Mouse (Mus musculus): ENCODE results near the gene Cep57l1. TPM values are rescaled to one million over a fixed set of nuclear protein-coding genes. Genes with fewer than 3 reads are reported as not detected.
A peak's percentile ranks its signal among the peaks of the same experiment; 100 is the strongest.

Cep57l1 gene
- 21.2 and 22.1 TPM in 2 replicates for polyA plus RNA-seq (2015; fragmentation: Nextera tagmentation; extraction: Ambion mirVana)

DNA sequence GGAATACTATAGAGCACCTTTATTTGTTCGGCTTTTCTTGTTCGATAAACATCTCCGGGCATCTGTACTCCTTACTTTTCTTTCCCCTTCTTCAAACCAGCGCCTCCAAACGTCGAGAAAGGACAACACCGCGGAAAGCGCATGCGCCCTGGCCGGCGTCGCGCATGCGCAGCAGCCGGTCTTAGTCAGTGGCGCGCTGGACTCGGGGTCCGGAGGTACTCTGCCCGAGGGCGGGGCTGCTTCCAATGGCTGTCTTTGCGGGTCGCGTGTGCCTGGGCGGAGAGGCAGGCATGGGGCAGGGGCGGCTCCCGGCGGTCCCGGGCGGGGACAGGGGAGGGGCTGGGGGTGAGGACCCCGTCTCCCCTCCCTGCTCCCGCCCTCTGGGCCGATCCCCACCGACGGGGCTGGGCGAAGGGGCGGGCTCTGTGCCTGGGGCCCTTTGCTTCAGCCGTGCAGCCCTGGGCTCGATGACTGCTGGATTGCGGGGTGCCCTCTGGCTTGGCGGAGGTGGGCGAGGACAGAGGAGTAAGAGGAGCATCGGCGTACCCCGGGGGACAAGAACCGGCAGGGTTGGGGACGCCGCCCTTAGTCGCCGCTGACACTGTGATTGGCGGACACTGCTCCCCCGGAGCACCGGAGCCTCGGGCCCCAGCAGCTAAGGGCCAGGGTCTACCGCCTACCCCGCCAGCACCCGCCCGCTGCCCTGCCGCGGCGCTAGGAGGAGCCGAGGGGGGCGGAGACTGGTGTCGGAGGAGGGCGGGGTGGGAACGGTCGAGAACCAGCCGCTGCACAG is at the start of gene Cep57l1, which contains the start of gene Sesn1:
TSS of gene Cep57l1 (minus strand) at position 101 of the 793 bp plus-strand sequence.
TSS of gene Sesn1 (plus strand) at position 165 of the 793 bp plus-strand sequence.
- WGBS: under 1% methylated on average over 67 of the region's 69 CpGs

GRCm38 (mm10) chr10:41848721-41849120 is 39.0 kb upstream of the Cep57l1 start:
- no peak for ATAC-seq (ENCODE audit: insufficient read depth, low FRiP score, low read depth)
- 88% methylated on average over 2 of the region's 2 CpGs for WGBS
- Histone ChIP-seq H3K27me3 (replicated peaks) (no peaks in the 10 kb centered on the region), H3K9me3 (no peaks in the 10 kb centered on the region), H3K9ac (no peak overlapping the region), H3K4me1 (no peaks in the 10 kb centered on the region), H3K27ac (no peak overlapping the region), H3K4me2 (no peak overlapping the region), H3K36me3 (0 out of 2 replicates have a peak, but pooled peaks cover 3% of the 10 kb centered on the region), H3K4me3 (replicated peaks) (no peak overlapping the region)

More for the DNA sequence above, at the start of gene Cep57l1, which contains the start of gene Sesn1:
- Histone ChIP-seq H3K36me3 (no peaks in the 10 kb centered on the region), H3K27me3 (replicated peaks) (no peaks in the 10 kb centered on the region), H3K9ac (peak within 1 kb of the TSS; percentile 39), H3K9me3 (no peaks in the 10 kb centered on the region), H3K4me2 (peak within 1 kb of the TSS; percentile 83), H3K4me3 (replicated peaks) (peak within 1 kb of the TSS; percentile 58), H3K27ac (peak within 1 kb of the TSS; percentile 95), H3K4me1 (peaks cover 10% of the 10 kb centered on the region; the same call in 1 of the 2 replicates)
- ATAC-seq (ENCODE audit: insufficient read depth, low FRiP score, low read depth): peak; percentile 96

GRCm38 (mm10) chr10:41847737-41848136 is 38.1 kb upstream of the Cep57l1 start:
- no peaks in the 10 kb centered on the region for H3K27me3 ChIP-seq (replicated peaks)
- H3K4me2 ChIP-seq: no peak overlapping the region
- H3K9ac ChIP-seq: no peak overlapping the region
- no peaks in the 10 kb centered on the region for H3K4me1 ChIP-seq
- ATAC-seq (ENCODE audit: insufficient read depth, low FRiP score, low read depth): no peak
- H3K4me3 ChIP-seq (replicated peaks): no peak overlapping the region
- 0 out of 2 replicates have a peak, but pooled peaks cover 3% of the 10 kb centered on the region for H3K36me3 ChIP-seq
- H3K27ac ChIP-seq: no peak overlapping the region
- no peaks in the 10 kb centered on the region for H3K9me3 ChIP-seq
- 95% methylated on average over 8 of the region's 8 CpGs for WGBS

- Histone ChIP-seq H3K27ac (no peak overlapping the region), H3K36me3 (no peaks in the 10 kb centered on the region), H3K4me1 (no peaks in the 10 kb centered on the region), H3K9me3 (no peaks in the 10 kb centered on the region), H3K27me3 (replicated peaks) (no peaks in the 10 kb centered on the region), H3K4me2 (no peak overlapping the region), H3K4me3 (replicated peaks) (no peak overlapping the region), H3K9ac (no peak overlapping the region)
- ATAC-seq (ENCODE audit: insufficient read depth, low FRiP score, low read depth): no peak
- 63% methylated on average over 4 of the region's 4 CpGs for WGBS
Observed at GRCm38 (mm10) chr10:41838911-41839310, 29.2 kb upstream of the Cep57l1 start.

DNA sequence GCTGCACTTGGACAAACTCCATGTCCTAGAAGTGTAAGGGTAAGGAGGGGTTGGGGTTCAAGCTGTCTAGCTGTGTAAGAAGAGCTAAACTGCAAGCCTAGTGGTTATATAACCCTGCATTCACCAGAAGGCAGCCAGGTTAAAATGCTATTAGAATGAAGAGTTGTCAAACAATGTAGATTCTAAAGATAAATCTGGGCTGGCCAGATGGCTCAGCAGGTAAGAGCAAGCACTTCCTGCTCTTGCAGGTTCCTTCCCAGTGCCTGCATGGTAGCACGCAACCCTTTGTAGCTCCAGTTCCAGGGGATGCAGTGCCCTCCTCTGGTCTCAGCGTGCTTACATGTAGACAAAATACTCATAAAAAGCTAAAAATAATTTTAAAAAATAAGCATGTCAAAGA is 24.5 kb upstream of the Cep57l1 start:
- Histone ChIP-seq H3K36me3 (no peaks in the 10 kb centered on the region), H3K27ac (no peak overlapping the region), H3K4me2 (no peak overlapping the region), H3K27me3 (replicated peaks) (no peaks in the 10 kb centered on the region), H3K9ac (no peak overlapping the region), H3K4me1 (no peaks in the 10 kb centered on the region), H3K4me3 (replicated peaks) (no peak overlapping the region), H3K9me3 (no peaks in the 10 kb centered on the region)
- 78% methylated on average over 2 of the region's 2 CpGs for WGBS
- no peak for ATAC-seq (ENCODE audit: insufficient read depth, low FRiP score, low read depth)

DNA sequence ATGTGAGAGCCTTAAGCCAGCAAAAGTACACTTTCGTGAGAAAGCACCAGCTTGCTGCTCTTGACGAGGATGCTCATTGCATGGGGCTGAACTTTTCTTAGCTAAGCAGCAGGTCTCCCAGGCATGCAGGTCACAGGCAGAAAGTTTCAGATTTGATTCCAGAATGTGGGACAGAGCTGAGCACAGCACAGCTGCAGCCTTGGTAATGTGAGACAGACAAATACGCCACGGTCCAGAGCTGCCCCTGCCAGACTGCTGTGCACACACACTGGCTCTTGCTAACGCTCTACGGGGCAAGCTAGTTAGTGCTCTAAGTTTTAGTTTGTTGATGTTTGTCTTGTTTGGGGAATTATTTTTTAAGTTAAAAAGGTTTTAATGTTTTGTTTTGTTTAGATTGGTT is 22.5 kb upstream of the Cep57l1 start:
- H3K36me3 ChIP-seq: no peaks in the 10 kb centered on the region
- WGBS: 59% methylated on average over 6 of the region's 6 CpGs
- 0 out of 2 replicates have a peak overlapping the region, but pooled peaks have one; percentile 16 for H3K27ac ChIP-seq

DNA sequence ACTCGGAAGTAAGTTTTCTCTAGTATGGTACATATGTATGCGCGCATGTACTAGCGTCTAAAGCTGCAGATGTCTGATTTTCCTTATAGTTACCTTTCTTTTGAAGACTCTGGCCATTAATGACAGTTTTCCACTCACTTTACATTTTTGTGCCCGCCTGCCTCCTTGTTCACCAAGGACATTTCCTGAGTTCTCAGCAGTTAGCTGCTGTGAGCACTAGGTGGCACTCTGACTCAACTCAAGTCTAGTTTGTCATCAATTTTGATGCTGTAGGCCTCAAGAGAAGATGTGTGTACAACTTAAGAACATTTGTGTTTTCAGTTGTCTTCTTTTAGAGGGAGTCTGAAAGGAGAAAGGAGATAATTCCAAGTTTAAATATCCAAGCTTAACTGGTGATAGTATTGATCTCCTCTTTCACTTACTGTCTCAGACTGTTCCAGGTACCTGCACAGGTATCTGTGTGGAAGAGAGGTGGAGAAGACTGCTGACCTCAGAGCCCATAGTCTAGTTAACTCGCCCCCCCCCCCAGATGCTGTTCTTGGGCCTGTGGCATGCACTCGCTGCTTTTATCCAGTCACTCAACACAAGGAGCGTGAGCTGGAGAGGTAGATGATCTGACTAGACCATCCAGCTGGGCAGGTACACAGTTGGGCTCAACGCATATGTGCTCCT is 21.3 kb upstream of the Cep57l1 start:
- Histone ChIP-seq H3K9ac (no peak overlapping the region), H3K4me1 (no peaks in the 10 kb centered on the region), H3K4me3 (replicated peaks) (no peak overlapping the region), H3K27ac (no peak overlapping the region), H3K36me3 (no peaks in the 10 kb centered on the region), H3K27me3 (replicated peaks) (no peaks in the 10 kb centered on the region), H3K9me3 (no peaks in the 10 kb centered on the region), H3K4me2 (no peak overlapping the region)
- WGBS: 51% methylated on average over 9 of the region's 9 CpGs
- ATAC-seq (ENCODE audit: insufficient read depth, low FRiP score, low read depth): no peak

More for the DNA sequence above, 22.5 kb upstream of the Cep57l1 start:
- Histone ChIP-seq H3K27me3 (replicated peaks) (no peaks in the 10 kb centered on the region), H3K4me2 (no peak overlapping the region), H3K9ac (no peak overlapping the region), H3K4me1 (no peaks in the 10 kb centered on the region), H3K4me3 (replicated peaks) (no peak overlapping the region), H3K9me3 (no peaks in the 10 kb centered on the region)
- peak; percentile 56; the same call in 1 of the 2 replicates for ATAC-seq (ENCODE audit: insufficient read depth, low FRiP score, low read depth)

- Histone ChIP-seq H3K9ac (no peak overlapping the region), H3K4me3 (replicated peaks) (no peak overlapping the region), H3K4me2 (no peak overlapping the region), H3K27me3 (replicated peaks) (no peaks in the 10 kb centered on the region), H3K4me1 (no peaks in the 10 kb centered on the region), H3K36me3 (no peaks in the 10 kb centered on the region), H3K27ac (no peak overlapping the region), H3K9me3 (no peaks in the 10 kb centered on the region)
- ATAC-seq (ENCODE audit: insufficient read depth, low FRiP score, low read depth): no peak
- 66% methylated on average over 4 of the region's 4 CpGs for WGBS
Observed at GRCm38 (mm10) chr10:41830445-41830844, 20.8 kb upstream of the Cep57l1 start.

GRCm38 (mm10) chr10:41829980-41830379 is 20.3 kb upstream of the Cep57l1 start:
- Histone ChIP-seq H3K27me3 (replicated peaks) (no peaks in the 10 kb centered on the region), H3K4me2 (no peak overlapping the region), H3K27ac (no peak overlapping the region), H3K4me3 (replicated peaks) (no peak overlapping the region), H3K36me3 (no peaks in the 10 kb centered on the region), H3K9ac (no peak overlapping the region), H3K4me1 (no peaks in the 10 kb centered on the region), H3K9me3 (no peaks in the 10 kb centered on the region)
- 84% methylated on average over 2 of the region's 2 CpGs for WGBS
- ATAC-seq (ENCODE audit: insufficient read depth, low FRiP score, low read depth): no peak

GRCm38 (mm10) chr10:41829191-41829590 is 19.5 kb upstream of the Cep57l1 start:
- no peak overlapping the region for H3K9ac ChIP-seq
- H3K27ac ChIP-seq: no peak overlapping the region
- H3K9me3 ChIP-seq: no peaks in the 10 kb centered on the region
- WGBS: 69% methylated on average over 5 of the region's 5 CpGs
- ATAC-seq (ENCODE audit: insufficient read depth, low FRiP score, low read depth): no peak
- H3K27me3 ChIP-seq (replicated peaks): no peaks in the 10 kb centered on the region
- H3K36me3 ChIP-seq: no peaks in the 10 kb centered on the region
- H3K4me3 ChIP-seq (replicated peaks): no peak overlapping the region
- H3K4me2 ChIP-seq: no peak overlapping the region
- H3K4me1 ChIP-seq: no peaks in the 10 kb centered on the region

DNA sequence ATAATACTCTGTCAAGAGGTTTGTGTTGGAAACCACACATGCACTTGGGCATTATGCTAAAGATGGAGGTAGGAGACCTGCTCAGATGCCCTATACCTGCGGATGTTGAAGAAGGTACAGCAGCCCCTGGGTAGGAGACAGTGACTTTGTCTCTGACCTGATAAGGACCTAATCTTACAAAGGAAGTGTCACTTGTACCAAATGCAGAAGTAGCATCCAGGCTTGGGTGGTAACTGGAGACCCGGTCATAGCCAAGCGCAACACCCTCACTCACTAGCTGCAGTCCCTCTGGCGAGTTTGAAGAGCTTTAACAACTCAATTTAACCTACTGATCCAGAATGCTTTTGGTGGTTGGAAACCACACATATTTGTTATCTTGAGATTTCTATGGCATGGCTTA is 18.1 kb upstream of the Cep57l1 start:
- Histone ChIP-seq H3K27me3 (replicated peaks) (no peaks in the 10 kb centered on the region), H3K9ac (no peak overlapping the region), H3K4me1 (no peaks in the 10 kb centered on the region), H3K27ac (peak overlapping the region; percentile 40; the same call in 1 of the 2 replicates), H3K9me3 (no peaks in the 10 kb centered on the region), H3K4me2 (no peak overlapping the region), H3K36me3 (no peaks in the 10 kb centered on the region), H3K4me3 (replicated peaks) (no peak overlapping the region)
- ATAC-seq (ENCODE audit: insufficient read depth, low FRiP score, low read depth): no peak
- 85% methylated on average over 4 of the region's 4 CpGs for WGBS

DNA sequence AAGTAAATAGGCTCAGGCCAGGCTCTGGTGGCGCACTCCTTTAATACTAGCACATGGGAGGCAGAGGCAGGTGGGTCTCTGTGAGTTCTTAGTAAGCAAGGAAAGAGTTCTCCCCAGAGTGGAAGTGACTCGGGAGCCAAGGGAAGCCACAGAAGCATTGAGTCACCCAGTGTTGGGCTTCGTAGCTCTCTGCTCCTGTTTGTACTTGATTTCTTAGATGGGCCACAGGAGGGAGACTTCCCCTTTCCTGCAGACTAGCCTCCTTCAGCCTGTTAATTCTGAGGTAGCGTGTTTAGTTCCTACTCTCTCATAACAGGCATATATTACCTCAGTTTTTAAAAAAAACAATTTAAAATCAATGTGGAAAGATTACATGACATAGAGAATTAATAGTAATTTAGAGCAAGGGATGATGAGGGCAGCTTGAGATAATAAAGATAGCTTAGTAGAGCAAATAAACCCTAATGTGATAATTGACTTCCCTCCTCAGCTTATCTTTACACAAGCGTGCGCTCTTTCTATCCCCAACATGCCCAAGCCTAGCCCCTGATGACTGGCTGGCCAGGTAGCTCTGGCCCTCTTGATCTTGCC is 16.9 kb upstream of the Cep57l1 start:
- Histone ChIP-seq H3K27ac (peak overlapping the region; percentile 40; the same call in 1 of the 2 replicates), H3K4me1 (no peaks in the 10 kb centered on the region), H3K4me2 (no peak overlapping the region), H3K9me3 (no peaks in the 10 kb centered on the region), H3K9ac (no peak overlapping the region), H3K4me3 (replicated peaks) (no peak overlapping the region), H3K27me3 (replicated peaks) (no peaks in the 10 kb centered on the region), H3K36me3 (no peaks in the 10 kb centered on the region)
- ATAC-seq (ENCODE audit: insufficient read depth, low FRiP score, low read depth): no peak
- 71% methylated on average over 6 of the region's 6 CpGs for WGBS

All from stomach, embryonic 15.5 days (tissue).